Mouse (Mus musculus) CD4-positive, CD25-positive, alpha-beta regulatory T cell, adult 4 months (primary cell): ENCODE measurements around the gene 4921536K21Rik. TPM values are rescaled to one million over a fixed set of nuclear protein-coding genes. Genes with fewer than 3 reads are reported as not detected.

Experiments used
- ATAC-seq: one replicate; pipeline ENCODE4 v1.8.0; 2017
- polyA plus RNA-seq, 2 experiments: library from polyadenylated mRNA; unstranded; fragments of 100-300 nt; shearing (Covaris generic); gene quantifications; one replicate each; pipeline ENCODE4 v1.2.1; 2017

Gene 4921536K21Rik
- polyA plus RNA-seq, 2 experiments from 2014 or later: not detected

DNA sequence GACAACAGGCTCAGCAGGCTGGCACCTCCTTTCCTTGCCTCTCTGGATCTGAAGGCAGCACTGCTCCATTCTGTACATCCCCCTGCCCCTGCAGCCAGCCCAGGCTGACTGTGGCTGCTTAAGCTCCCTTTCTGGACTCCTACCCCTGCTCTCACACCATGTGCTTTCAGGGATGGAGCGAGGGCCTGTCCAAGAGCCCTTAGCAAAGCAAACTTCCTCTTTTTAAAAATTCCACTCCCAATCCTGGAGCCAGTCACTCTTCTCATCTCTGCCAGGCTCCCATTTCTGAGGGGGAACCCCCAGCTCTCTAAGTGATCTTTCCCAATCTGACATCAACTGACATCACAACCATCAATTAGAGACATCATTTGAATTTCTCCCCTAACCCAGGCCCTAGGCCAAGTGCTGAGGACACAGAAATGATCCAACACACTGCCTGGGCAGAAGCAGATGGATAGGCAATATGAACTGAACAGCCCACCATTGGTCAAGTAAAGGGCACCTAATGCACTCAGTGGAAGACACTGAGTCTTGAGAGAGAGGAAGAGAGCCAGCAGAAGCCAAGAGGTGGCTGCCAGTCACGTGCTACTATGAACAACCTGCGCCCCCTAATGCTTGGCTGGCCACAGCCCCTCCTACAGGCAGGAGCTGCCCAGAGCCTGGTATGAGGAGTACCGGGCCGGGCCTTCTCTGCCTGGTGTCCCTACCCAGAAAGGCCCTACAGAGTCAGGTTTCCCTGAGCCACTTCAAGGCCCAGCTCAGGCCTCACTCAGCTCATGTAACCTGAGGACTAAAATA lies 15.8 kb upstream of the 4921536K21Rik start:
- ATAC-seq: no peak

DNA sequence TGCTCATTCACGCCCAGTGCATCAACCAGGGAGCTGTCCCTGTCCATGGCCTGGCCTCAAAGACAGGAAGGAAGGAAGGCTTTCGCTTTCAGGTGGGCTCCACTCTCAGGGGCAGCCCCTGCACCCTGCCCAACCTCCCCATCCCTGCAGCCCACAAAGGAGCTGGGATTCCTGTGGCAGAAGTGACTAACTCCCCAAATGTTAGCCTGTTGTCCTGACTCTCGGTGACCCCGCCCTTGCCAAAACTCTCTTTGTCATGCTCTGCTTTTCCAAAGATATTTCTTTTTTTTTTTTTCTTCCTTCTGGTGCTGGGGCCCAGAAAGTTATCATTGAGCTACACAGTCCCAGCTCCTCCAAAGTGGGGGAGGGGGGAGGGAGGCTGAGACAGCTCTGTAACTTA lies 14.3 kb upstream of the 4921536K21Rik start:
- no peak for ATAC-seq

DNA sequence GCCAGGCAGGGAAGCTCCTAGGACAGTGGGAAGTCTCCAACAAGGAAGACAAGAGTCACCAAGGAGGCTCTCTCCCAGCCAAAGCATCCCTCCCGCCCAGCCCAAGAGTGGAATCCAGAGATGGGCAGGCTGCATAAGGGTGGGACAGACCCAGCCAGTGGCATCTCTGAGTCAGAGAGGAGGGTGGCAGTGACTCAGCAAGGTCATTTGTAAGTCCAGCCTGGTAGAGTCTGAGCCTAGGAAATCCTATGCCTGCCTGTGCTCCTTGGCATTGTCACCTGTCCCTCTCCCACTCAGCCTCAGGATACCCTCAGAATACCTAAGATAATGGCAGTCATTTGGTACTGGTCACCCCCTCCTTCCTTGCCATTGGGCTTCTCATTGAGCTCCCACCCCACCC lies 10.5 kb upstream of the 4921536K21Rik start:
- no peak for ATAC-seq

DNA sequence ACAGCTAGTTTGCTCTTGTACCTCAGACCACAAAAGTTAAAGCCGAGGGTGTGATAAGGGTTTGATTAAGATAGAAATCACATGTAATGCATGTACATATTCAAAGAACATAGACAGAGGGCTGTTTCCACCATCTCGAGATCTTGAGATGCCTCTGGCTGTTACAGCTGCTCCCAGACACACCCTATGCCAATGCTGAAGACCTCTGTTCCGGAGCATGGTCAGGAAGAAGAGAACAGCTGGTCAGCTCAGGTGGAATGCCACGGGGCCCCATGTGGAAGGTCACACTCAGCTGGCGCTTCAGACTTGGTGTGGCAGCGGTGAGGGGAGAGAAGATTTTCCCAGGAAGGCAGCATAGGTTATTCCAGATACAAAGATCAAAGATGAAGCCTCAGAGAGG lies 9.8 kb upstream of the 4921536K21Rik start:
- ATAC-seq: no peak

DNA sequence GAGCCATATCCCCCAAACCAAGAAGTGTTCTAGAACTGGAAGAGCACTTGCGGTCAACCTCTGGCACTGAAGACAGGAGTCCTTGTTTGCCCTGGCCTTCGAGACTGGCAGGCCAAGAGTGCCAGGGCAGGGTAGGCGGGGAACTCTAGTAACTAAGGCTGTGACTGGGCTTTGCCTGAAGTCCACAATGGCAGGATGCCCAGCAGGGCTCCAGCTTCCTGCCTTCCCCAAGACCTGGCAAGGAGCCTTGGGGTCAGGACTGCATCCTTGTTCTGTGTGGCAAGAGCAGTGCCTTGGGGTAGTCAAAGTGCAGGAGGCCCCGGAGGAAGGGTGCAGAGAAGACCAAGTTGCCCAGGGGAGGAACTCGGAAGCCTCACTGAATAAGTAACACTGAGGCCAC lies 8.1 kb upstream of the 4921536K21Rik start:
- no peak for ATAC-seq

DNA sequence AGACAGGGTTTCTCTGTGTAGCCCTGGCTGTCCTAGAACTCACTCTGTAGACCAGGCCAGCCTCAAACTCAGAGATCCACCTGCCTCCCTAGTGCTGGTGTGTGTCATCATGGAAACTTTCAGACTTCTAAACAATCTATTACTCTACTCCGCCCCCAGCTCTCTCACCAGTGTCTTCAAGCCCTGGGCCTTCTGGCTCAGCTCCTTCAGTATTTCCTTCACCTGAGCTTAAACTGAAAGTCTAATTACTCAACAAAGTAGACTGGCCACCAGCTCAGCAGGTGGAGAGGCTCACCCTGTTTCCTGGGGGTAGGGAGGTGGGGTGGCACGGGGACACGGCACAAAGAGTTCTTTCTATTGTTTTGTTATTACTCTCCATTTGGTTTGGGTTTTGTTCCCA lies 7.6 kb upstream of the 4921536K21Rik start:
- ATAC-seq: no peak

DNA sequence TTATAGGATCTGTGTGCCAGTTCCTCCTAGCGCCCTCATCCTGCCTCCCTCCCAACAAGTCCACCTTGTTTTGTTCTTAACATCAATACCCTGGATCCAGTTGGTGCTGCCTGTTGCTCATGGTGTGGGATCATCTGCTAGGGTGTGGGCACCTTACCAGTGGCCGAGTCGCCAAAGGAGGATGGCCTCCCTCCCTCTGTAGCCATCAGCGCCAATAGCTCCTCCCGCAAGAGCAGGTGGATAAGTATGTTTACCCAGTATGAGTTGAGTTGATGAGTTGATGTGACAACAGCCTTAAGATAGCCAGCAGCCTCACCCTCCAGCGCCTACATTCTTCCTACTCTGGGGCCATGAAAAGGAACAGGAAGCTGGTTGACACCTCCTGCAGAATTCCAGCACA lies 5.4 kb upstream of the 4921536K21Rik start:
- ATAC-seq: no peak

DNA sequence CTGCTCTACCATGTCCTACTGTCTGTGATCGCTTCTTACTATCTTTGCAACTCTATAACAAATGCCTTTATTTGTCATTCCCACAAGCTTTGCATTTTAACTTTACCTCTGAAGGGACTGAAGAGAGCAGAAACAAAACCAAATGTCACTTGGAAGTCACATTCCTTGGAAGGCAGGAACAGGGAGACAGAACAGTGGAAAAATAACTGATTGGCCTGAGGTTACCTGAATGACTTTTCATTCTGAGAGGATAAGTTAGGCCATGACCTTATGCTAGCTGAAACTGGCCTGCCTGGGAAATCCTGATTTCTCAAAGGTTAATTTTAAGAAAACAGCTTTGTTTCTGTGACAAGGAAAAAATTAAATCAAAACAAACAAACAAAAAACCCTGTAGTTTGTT lies 1.0 kb upstream of the 4921536K21Rik start:
- ATAC-seq: no peak

DNA sequence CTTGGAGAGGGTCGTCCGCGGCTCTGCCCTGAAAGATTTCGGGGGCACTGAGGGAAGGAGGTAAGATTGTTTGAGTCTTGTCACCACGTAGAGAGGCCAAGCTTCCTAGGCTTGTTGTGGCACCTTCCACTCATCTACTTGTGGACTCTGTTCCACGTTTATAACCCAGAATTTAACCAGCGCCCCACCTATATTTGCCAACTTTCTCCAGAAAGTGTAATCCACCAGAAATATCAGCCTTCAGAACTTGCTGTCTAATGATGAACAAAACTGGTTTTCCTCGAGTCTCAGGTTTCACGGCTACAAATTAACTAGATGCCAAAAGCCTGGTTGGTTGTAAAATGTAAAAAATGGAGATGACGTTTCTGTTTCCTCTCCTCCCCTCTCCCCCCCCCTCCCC lies 560 bp upstream of the 4921536K21Rik start:
- no peak for ATAC-seq

DNA sequence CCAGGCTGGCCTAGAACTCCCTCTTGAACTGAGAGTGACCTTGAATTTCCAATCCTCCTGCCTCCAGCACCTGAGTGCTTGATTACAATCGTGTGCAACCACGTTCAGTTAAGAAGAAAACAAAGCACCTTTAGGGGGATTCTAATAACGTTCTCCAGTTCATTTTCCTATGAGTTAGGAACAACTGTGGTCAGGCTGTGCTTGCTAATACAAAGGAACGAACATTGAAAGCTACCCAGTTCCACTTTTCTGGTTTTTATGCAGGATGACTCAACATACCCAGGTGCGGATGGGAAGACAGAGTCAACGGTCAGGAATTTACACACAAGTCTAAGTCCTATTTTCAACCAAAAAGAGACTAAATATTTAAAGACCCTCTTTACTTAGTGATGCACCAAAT lies 928 bp downstream of the 4921536K21Rik start:
- ATAC-seq: no peak

DNA sequence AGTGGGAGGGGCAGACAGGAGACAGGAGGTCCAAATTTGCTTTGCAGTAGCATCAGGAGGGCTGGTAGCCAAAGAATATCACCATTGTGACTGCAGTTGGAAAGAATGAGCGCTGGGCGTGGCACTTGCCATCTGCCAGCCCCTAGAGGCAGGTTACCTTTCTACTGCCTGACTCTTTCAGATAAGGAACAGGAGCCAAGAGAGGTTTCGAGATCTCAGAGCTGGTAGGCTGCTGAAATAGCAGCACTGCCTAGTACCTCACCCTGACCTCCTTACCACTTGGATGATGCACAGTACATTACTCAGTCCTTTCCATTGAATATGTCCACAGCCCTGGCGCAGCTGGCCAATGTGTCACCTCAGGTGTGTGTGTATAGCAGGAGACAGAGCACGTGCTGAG lies 7.6 kb downstream of the 4921536K21Rik start:
- ATAC-seq: no peak

DNA sequence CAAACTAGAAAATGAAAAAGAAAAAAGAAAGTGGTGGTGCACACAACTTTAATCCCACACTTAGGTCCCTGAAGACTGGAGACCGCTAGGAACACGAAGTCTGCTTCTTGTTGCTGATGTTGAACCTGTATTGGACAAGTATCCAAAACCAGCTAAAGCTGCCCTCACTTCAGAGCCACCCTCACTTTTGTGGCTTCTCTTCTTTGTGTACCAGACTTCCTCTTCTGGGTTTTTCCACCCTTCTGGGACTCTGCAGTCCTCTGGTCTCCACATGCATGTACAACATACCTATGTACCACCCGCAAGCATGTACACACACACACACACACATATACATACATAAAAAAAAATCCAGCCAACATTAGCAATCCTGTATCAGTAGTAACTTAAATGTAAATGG lies 11.2 kb downstream of the 4921536K21Rik start:
- ATAC-seq: no peak

DNA sequence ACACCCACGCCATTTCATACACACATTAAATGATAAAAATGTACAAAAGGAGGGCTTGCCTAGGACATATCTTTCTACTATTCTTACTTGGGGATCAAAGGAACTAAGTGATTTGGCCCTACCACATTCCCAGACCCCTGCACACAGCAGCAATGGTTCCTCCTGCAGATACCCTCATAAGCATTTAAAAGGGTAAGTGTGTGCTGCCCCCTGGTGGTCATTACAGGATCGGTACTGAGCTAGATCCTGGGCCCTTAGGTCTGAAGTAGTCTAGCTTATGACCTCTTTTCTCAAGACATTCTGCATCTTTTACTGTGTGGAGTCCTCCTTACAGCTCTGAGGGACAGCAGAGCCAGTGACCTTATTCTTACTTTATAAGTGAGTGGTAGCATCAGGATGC lies 15.1 kb downstream of the 4921536K21Rik start:
- ATAC-seq: no peak

DNA sequence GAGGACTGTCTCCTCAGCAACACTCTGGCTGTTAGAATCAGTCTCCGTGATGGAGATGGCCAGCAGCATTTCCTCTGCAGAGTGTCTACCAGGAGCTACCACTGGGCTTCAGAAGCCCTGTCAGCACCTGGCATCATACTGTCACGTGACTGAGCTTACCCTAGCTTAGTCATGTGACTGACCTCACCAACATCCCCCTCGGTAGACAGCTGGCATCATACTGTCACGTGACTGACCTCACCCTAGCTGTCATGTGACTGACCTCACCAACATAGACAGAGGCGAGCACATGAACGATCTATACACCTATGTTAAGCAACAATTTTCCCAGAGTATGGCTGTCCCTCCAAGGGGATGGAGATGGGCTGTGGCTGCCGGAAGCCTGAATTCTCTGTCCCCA lies 16.2 kb downstream of the 4921536K21Rik start:
- no peak for ATAC-seq

DNA sequence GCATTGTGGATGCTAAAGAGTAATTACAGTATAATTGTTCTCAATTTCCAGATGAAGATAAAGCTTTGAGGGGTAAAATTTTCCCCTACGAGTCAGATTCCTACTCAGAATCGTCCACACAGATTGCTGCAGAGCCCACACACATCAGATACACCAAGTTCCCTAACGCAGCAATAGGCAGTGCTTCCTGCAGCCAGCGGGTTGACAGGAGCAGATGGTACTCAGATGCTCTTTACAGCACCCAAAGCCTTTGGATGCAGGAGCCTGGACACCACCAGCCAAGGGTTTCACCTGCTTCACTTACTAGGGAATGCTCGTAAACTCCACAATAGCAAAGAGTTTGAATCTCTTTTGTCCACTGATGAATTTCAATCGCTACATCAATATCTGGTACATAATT lies 18.5 kb downstream of the 4921536K21Rik start:
- no peak for ATAC-seq

DNA sequence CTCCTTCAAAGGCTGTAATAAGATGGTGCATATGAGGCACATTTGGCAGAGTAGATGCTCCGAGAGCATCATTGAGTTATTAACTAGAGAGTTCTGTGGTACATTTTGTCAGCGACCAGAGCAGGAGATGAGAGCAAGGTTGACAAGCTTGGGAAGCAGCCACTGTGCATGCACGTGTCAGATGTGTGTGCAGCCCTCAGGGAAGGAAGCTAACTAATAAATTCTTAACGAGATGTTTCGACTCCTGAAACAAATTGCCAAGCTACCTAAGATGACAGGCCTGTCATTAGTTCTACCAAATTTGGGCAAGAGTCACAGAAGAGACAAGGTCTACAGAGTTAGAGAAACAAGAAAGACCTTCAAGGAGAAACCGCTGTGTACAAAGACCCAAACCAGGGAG lies 30.6 kb downstream of the 4921536K21Rik start:
- ATAC-seq: no peak

DNA sequence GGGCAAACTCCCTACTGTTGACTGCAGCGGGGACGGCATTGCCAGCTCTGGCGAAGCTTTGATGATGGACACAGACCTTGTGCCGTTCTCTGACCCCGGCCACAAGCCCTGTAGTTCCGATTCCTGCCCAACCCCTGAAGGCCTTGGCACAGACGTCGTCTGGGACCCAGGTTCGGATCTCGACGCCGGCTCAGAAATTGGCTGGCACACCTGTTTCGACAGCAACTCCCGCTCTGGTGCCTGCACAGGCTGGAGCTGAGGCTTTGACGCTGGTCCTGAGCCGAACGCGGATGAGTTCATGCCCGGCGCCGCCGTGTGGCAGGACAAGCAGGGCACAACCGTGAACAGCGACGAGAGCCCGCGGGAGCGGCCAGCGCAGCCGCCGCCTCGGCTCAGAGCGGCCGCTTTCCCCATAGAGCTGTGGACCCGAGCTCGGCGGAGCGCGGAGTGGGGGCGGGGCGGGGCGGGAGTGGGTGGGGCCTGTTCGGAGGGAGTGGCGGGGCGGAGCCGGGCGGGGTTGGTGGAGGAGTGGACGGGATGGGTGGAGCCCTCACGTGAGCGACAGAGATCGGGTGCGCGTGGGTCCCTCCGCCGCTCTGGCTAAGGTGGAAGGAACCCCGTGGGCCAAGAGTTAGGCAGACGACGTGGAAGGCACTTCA lies 31.3 kb downstream of the 4921536K21Rik start, which contains the start of gene Osbp2:
TSS of gene Osbp2 (minus strand) at position 450 of the 659 bp plus-strand sequence.
- peak; percentile 71 for ATAC-seq

DNA sequence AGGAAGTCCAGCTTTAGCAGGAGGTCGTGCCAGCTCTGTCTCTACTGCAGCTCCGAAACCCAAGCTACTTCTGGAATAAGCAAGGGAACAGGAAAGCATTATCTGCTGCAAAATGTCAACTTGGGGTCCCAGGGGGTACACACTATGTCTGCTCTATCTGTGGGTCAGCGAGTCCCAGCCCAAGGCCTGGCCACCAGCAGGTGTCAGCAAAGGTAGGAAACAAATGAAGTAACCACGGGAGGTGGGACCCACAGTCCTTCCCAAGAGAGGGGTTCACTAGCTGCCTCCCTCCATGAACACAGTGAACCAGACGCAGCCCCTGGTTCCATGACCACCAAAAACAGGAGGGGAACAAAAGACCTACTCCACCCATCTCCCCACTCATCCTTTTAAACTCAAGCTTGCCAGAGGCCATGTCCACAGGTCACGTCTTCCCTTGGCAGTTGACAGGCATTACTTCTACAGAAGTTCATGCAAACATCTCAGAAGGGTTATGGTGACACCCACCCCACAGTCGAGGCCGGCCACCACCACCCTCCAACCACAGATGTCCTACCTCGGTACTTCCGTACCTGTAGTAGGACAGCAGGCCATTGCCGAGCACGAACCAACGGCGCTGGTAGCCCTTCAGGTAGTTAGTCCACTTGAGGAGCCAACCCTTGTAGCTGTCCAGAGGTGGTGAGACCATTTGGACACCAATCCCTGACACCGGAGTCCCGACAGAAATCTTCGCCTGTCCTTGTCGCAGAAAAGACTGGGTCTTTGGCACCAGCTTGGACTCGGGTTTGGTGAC lies 32.0 kb downstream of the 4921536K21Rik start:
- no peak for ATAC-seq

DNA sequence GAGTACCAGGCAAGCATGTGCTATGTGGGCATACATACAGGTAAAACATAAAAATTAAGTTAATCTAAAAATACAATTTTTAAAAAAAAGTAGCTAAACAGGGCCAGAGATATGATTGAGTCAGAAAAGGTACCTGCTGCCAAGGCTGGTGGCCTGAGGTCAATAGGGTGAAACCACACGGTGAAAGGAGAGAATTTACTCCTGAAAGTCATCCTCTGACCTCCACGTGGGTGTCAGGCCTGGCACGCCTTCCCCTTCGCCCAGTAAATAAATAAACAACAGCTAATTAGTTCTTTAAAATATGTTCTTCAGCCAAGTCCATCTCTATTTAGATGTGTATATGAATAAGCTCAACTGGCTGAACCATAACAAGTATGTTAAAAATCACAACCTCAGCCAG lies 34.5 kb downstream of the 4921536K21Rik start:
- no peak for ATAC-seq

DNA sequence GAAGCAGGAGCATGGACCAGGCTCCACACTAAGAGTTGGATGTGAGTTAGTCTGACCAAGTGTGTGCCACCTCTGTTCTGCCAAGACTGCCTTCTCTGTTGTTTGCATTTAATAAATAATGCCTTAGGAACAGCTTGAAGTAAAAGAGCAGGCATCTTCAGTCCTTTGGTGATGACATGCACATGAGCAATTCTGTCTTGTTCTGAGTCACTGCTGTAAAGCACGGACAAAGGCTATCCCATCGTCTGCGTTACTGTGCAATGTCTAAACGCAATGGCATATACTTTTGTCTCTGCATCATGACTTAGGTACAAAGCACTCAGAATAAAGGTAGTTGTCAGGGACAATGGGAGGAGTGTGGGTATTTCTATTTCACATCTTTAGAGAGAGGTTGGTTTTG lies 35.1 kb downstream of the 4921536K21Rik start:
- no peak for ATAC-seq

DNA sequence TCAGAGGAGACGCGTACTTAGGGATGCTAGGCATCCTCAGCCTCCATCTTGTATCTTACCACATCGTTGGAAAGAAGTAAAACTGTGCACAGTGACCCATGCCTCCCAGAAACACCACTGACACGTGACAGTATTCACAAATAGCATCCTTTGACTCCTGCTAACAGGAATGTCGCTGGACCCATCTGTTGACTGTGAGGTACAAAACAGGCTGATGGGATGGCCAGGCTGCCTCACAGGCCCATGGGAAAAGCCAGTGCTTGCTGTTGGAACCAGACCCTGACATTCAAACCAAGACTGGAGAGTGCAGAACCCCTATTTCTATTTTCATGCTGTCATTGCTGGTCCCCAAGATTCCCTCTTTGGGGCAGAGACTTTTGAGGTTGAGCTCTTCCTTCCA lies 37.0 kb downstream of the 4921536K21Rik start:
- ATAC-seq: no peak

DNA sequence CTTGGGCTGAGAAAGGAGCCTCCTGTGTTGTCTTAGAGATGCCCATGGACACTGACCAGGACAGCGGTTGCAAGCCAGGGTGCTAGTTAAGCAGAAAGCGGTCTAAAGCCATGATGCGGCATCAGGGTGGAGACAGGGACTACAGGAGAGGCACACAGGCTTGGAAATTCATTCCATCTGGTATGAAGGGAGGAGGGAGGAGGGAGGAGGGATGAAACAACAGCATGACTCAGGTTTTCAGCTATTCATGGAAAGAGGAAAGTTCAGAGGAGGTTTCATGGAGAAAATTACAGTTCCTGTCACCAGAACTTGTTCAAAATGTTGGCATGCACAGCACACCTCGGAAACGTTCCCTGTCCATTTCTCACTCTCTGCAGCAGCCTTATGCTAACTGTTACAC lies 39.1 kb downstream of the 4921536K21Rik start:
- no peak for ATAC-seq

DNA sequence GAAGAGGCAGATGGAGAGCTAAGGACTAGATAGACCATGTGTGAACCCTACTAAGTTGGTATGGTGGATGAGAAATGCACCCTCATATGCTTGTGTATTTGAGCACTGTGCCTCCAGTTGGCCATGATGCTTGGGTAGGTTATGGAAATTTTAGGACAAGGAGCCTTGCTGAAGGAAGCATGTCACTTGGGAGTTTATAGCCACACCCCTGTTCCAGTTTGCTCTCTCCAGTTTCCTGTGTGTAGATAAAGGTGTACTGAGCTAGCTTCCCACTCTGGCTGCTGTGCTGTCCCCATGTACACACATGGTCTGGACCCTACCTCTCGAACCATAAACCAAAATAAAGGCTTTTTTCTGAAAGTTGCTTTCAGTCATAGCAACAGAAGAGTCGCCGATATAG lies 40.7 kb downstream of the 4921536K21Rik start:
- ATAC-seq: no peak
